Mouse (Mus musculus) CH12.LX (cell line): ENCODE measurements at regions not wholly inside any gene's neighbourhood (a gene's known extent, or its start where the extent isn't known, plus 50 kb on each side); places are given as distances from the start of the nearest gene placed in this dataset.

Experiments
- DNase-seq: peaks from one replicate; pipeline ENCODE4 v3.0.0-alpha.2; 2013; ENCODE audit errors: extremely low read depth
- H3K27ac ChIP-seq: 2 replicates; pipeline ENCODE4 v1.5.1; 2012; ENCODE audit warnings: low read depth, mild to moderate bottlenecking, control low read depth, moderate library complexity; ENCODE audit not compliant: insufficient read depth
- H3K27me3 ChIP-seq: replicated peaks from 2 replicates; pipeline ENCODE3; 2012; ENCODE audit warnings: inconsistent platforms
- H3K36me3 ChIP-seq, 2 experiments: replicated peaks in 1 of 2; 2 replicates each; pipeline versions ENCODE3 to v1.6.1; 2012; ENCODE audit warnings: inconsistent platforms in 1 of 2, low read length in 1 of 2, mild to moderate bottlenecking in 1 of 2, mixed read lengths in 1 of 2, moderate library complexity in 1 of 2; ENCODE audit not compliant: control insufficient read depth in 1 of 2, insufficient read depth in 1 of 2
- H3K4me1 ChIP-seq, 2 experiments: 2 replicates each; pipeline ENCODE4 v1.6.1; 2012; ENCODE audit warnings: inconsistent platforms in 1 of 2, moderate library complexity in 1 of 2; ENCODE audit not compliant: insufficient read depth in 2 of 2, control insufficient read depth in 1 of 2
- H3K4me2 ChIP-seq: 2 replicates; pipeline ENCODE4 v1.6.1; 2012; ENCODE audit warnings: low read depth, mild to moderate bottlenecking, control low read depth; ENCODE audit not compliant: poor library complexity, insufficient read depth, severe bottlenecking
- H3K4me3 ChIP-seq, 3 experiments: fragments of 150-350 bp in 1 of 3; sonication (generic) in 1 of 3; replicated peaks in 1 of 3; 2 replicates each; pipeline versions ENCODE3 to v1.5.1; 2011 to 2012; ENCODE audit warnings: low read depth in 2 of 3, low read length in 2 of 3, mild to moderate bottlenecking in 2 of 3, moderate library complexity in 2 of 3, control low read depth in 1 of 3, improper control_type of control experiment in 1 of 3, inconsistent platforms in 1 of 3, mixed read lengths in 1 of 3; ENCODE audit not compliant: poor library complexity in 1 of 3
- H3K79me2 ChIP-seq: replicated peaks from 2 replicates; pipeline ENCODE4 v1.6.1; 2012; ENCODE audit warnings: mild to moderate bottlenecking, moderate library complexity; ENCODE audit not compliant: control insufficient read depth, poor library complexity, insufficient read depth, severe bottlenecking; ENCODE audit errors: extremely low read depth
- H3K9ac ChIP-seq: 2 replicates; pipeline ENCODE4 v1.6.1; 2012; ENCODE audit warnings: low read depth, mild to moderate bottlenecking, control low read depth, moderate library complexity; ENCODE audit not compliant: insufficient read depth
- H3K9me3 ChIP-seq: replicated peaks from 2 replicates; pipeline ENCODE3; 2012; ENCODE audit warnings: low read length, inconsistent platforms, mixed read lengths
- BHLHE40 ChIP-seq: IDR thresholded peaks from 2 replicates; pipeline ENCODE4 v1.6.1; 2011; ENCODE audit warnings: mild to moderate bottlenecking, low read depth, low read length, improper control_type of control experiment
- ELF1 ChIP-seq: IDR thresholded peaks from 2 replicates; pipeline ENCODE4 v1.6.1; 2014; ENCODE audit warnings: low read depth, mild to moderate bottlenecking, inconsistent platforms, low read length, improper control_type of control experiment
- EP300 ChIP-seq: IDR thresholded peaks from 2 replicates; pipeline ENCODE4 v1.6.1; 2011; ENCODE audit warnings: low read length, improper control_type of control experiment
- ETS1 ChIP-seq: conservative IDR thresholded peaks from 2 replicates; pipeline ENCODE4 v1.6.1; 2012; ENCODE audit warnings: low read depth, mild to moderate bottlenecking, inconsistent platforms, low read length, improper control_type of control experiment, moderate library complexity
- IRF4 ChIP-seq: IDR thresholded peaks from 2 replicates; pipeline ENCODE4 v1.6.1; 2014; ENCODE audit warnings: low read depth, mild to moderate bottlenecking, inconsistent platforms, low read length, improper control_type of control experiment
- JUND ChIP-seq: conservative IDR thresholded peaks from 2 replicates; pipeline ENCODE4 v1.6.1; 2011; ENCODE audit warnings: low read depth, low read length, improper control_type of control experiment
- MAFK ChIP-seq: IDR thresholded peaks from 2 replicates; pipeline ENCODE4 v1.6.1; 2011; ENCODE audit warnings: low read length, improper control_type of control experiment; ENCODE audit not compliant: insufficient replicate concordance
- MAX ChIP-seq: IDR thresholded peaks from 2 replicates; pipeline ENCODE4 v1.6.1; 2011; ENCODE audit warnings: low read length, improper control_type of control experiment
- MEF2A ChIP-seq: IDR thresholded peaks from 2 replicates; pipeline ENCODE4 v1.6.1; 2014; ENCODE audit warnings: low read depth, mild to moderate bottlenecking, inconsistent platforms, low read length, improper control_type of control experiment, borderline replicate concordance
- MXI1 ChIP-seq: IDR thresholded peaks from 2 replicates; pipeline ENCODE4 v1.6.1; 2011; ENCODE audit warnings: mild to moderate bottlenecking, low read depth, low read length, improper control_type of control experiment
- MYC ChIP-seq: IDR thresholded peaks from 2 replicates; pipeline ENCODE4 v1.6.1; 2011; ENCODE audit warnings: low read depth, mild to moderate bottlenecking, improper control_type of control experiment, low read length
- NELFE ChIP-seq: IDR thresholded peaks from 2 replicates; pipeline ENCODE4 v1.6.1; 2011; ENCODE audit warnings: low read depth, low read length, improper control_type of control experiment
- NRF1 ChIP-seq: IDR thresholded peaks from 2 replicates; pipeline ENCODE4 v1.6.1; 2014; ENCODE audit warnings: low read depth, mild to moderate bottlenecking, inconsistent platforms, low read length, improper control_type of control experiment, moderate library complexity
- PAX5 ChIP-seq: IDR thresholded peaks from 2 replicates; pipeline ENCODE4 v1.6.1; 2012; ENCODE audit warnings: low read length, inconsistent platforms, mixed read lengths
- RAD21 ChIP-seq: IDR thresholded peaks from 2 replicates; pipeline ENCODE4 v1.6.1; 2011; ENCODE audit warnings: low read depth, mild to moderate bottlenecking, low read length, improper control_type of control experiment, moderate library complexity
- RCOR1 ChIP-seq: conservative IDR thresholded peaks from 2 replicates; pipeline ENCODE4 v1.6.1; 2012; ENCODE audit warnings: low read depth, mild to moderate bottlenecking, inconsistent platforms, low read length, improper control_type of control experiment
- TBP ChIP-seq: conservative IDR thresholded peaks from 2 replicates; pipeline ENCODE4 v1.6.1; 2011; ENCODE audit warnings: low read depth, low read length, improper control_type of control experiment
- TCF12 ChIP-seq: IDR thresholded peaks from 2 replicates; pipeline ENCODE4 v1.6.1; 2014; ENCODE audit warnings: low read depth, mild to moderate bottlenecking, inconsistent platforms, low read length, improper control_type of control experiment
- USF1 ChIP-seq: IDR thresholded peaks from 2 replicates; pipeline ENCODE4 v1.6.1; 2014; ENCODE audit warnings: low read depth, mild to moderate bottlenecking, inconsistent platforms, low read length, improper control_type of control experiment
- ZC3H11A ChIP-seq: IDR thresholded peaks from 2 replicates; pipeline ENCODE4 v1.6.1; 2012; ENCODE audit warnings: low read depth, mild to moderate bottlenecking, inconsistent platforms, low read length, improper control_type of control experiment
- ZKSCAN1 ChIP-seq: IDR thresholded peaks from 2 replicates; pipeline ENCODE4 v1.6.1; 2012; ENCODE audit warnings: low read depth, inconsistent platforms, low read length, improper control_type of control experiment, borderline replicate concordance
- dilution Hi-C: fragments of 300-500 bp; cut with MboI; formaldehyde crosslinking; loops from 2 replicates; pipeline ENCODE4 v1.14.3; 2020; ENCODE audit warnings: low sequenced_read_pairs; ENCODE audit not compliant: extremely low pct_unique_long_range_greater_than_20kb, extremely low pct_ligation_motif_present
- in situ Hi-C: fragments of 300-500 bp; cut with MboI; formaldehyde crosslinking; loops from 3 replicates; pipeline ENCODE4 v1.14.3; 2019; ENCODE audit warnings: low sequenced_read_pairs, low pct_ligation_motif_present, low pct_unique_long_range_greater_than_20kb, mixed read lengths

- Histone ChIP-seq H3K4me2 (no peak overlapping the region), H3K27me3 (no peaks in the 10 kb centered on the region), H3K9me3 (peaks cover 5% of the 10 kb centered on the region), H3K4me1 (no peaks in the 10 kb centered on the region), H3K79me2 (no peaks in the 10 kb centered on the region), H3K9ac (no peak overlapping the region), H3K27ac (no peak overlapping the region), H3K4me3 (no peak overlapping the region), H3K36me3 (no peaks in the 10 kb centered on the region)
- in situ Hi-C loops = no loop called here
- dilution Hi-C loops = no loop called here
- DNase-seq = no peak
- TF ChIP-seq IRF4 (no peak), MXI1 (no peak), EP300 (no peak), NRF1 (no peak), MAX (no peak), JUND (no peak), MAFK (no peak), TCF12 (no peak), TBP (no peak), ELF1 (no peak), ZKSCAN1 (no peak), ETS1 (no peak), USF1 (no peak), MEF2A (no peak)
These were observed 199.6 kb upstream of the Klf12 start for GRCm38 (mm10) chr14:100484101-100484500.

- no peak for DNase-seq
- Histone ChIP-seq H3K4me3 (no peak overlapping the region), H3K79me2 (no peaks in the 10 kb centered on the region), H3K4me1 (peaks cover 0 to 3% of the 10 kb centered on the region in 2 experiments; a peak in 1 of 4 replicates), H3K9me3 (no peaks in the 10 kb centered on the region), H3K36me3 (no peaks in the 10 kb centered on the region), H3K4me2 (no peak overlapping the region), H3K9ac (no peak overlapping the region), H3K27me3 (no peaks in the 10 kb centered on the region), H3K27ac (no peak overlapping the region)
- TF ChIP-seq MEF2A (no peak), RAD21 (no peak), BHLHE40 (no peak), RCOR1 (no peak), PAX5 (no peak), NELFE (no peak), ZC3H11A (no peak), MYC (no peak)
- dilution Hi-C loops = no loop called here
- in situ Hi-C loops = no loop called here
These were observed 193.3 kb upstream of the Klf12 start for GRCm38 (mm10) chr14:100477595-100478380.
